Mouse (Mus musculus): ENCODE data around the gene Akr1c6. TPM values are rescaled to one million over a fixed set of nuclear protein-coding genes. Genes with fewer than 3 reads are reported as not detected.
"Not testable (repeated sequence)": the region's sequence is repeated elsewhere in the genome, so short reads cannot be mapped to it uniquely, and the experiment has no call there.

Akr1c6 gene
- not detected for total RNA-seq (2021)
- long read RNA-seq, experiment 1, result 0 reads
- long read RNA-seq, experiment 2, result 0 reads

DNA sequence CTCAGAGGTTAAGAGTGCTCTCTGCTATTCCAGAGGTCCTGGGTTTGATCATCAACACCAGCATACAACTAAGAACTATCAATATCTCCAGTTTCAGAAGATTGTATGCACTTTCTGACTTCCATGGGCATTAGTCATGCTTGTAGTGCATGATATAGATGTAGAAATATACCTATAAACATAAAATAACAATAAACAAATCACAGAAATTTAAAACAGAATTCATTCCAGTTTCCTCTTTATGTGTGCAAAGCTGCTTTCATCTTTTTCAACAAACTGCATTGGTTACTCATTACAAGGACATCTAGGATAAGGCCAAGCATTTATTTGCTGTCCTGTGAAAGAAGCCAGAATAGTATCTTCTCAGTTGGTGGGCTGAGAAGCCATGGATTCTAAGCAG, at the start of gene Akr1c6:
TSS of gene Akr1c6 (plus strand) at position 301 of the 400 bp plus-strand sequence.
- intact Hi-C loops (cut with DNase I; ENCODE audit: low total_unique reads), result no loop called here
- no peak for DNase-seq

DNA sequence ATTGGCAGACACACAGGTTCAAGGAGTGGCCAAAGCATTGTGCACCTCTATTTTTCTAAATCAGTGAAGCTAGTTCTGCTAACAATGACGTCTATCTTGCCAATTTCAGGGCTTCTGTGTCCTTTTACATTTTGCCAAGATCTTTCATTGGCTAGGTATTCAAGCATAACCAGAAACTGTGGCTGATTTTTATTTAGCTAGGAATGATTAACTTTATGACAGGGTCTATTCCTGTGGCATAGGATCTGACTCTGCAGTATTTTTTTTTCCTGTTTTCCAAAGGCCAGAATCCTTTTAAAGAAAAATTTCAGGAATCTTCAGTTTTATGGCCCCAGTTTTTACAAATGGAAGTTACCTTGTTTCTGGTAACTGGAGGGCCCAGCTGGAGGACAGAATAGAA, 49.2 kb upstream of the Akr1c6 start:
- intact Hi-C loops (cut with DNase I; ENCODE audit: low total_unique reads), result no loop called here
- no peak for DNase-seq

DNA sequence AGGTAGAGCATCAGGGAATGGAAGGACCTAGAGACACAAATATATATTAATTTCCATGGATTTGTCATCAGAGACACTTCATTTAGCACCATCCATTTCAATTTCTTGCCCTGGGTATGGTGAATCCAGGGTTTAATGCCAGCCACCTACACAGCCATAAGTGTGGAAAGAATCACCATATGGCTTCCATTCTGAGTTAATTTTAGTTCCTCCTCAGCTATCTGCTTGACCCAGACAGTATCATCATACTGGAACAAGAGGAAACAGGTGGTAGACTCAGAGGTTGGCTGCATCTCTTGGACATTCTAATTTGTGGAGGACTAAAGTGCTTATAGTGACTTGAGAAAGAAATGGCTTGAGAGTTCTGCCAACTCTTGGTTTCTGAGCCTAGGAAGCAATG, 48.6 kb upstream of the Akr1c6 start:
- no peak for DNase-seq
- intact Hi-C loops (cut with DNase I; ENCODE audit: low total_unique reads), result no loop called here

GRCm38 (mm10) chr13:4388762-4389446, 45.2 kb upstream of the Akr1c6 start:
- intact Hi-C loops (cut with DNase I; ENCODE audit: low total_unique reads), result no loop called here
- no peak for DNase-seq

- intact Hi-C loops (cut with DNase I; ENCODE audit: low total_unique reads); DNase-seq: not testable (repeated sequence)
Measured at GRCm38 (mm10) chr13:4400360-4400759, 33.7 kb upstream of the Akr1c6 start.

GRCm38 (mm10) chr13:4400831-4401230, 33.3 kb upstream of the Akr1c6 start:
- DNase-seq, result no peak
- intact Hi-C loops (cut with DNase I; ENCODE audit: low total_unique reads), result no loop called here

GRCm38 (mm10) chr13:4402221-4402620, 31.9 kb upstream of the Akr1c6 start:
- no peak for DNase-seq
- intact Hi-C loops (cut with DNase I; ENCODE audit: low total_unique reads), result no loop called here

DNA sequence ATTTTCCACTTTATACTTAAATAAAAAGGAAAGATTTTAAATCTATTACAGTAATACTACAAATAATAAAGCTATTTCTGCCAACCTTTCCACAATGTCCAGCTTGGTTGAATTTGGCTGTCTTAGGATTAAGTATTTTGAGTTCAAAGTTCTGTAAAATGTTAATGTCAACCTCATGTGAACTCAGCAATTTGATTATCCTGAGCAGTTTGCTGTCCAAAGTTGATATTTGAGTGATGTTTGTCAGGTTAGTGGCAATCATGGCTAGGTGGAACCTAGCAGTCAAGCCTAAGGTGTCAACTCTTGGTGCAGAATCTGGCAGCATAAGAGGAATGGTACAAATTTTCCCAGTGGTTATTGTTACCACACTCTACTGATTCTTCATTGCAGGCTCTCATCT, 29.4 kb upstream of the Akr1c6 start:
- DNase-seq, result no peak
- intact Hi-C loops (cut with DNase I; ENCODE audit: low total_unique reads), result no loop called here

DNA sequence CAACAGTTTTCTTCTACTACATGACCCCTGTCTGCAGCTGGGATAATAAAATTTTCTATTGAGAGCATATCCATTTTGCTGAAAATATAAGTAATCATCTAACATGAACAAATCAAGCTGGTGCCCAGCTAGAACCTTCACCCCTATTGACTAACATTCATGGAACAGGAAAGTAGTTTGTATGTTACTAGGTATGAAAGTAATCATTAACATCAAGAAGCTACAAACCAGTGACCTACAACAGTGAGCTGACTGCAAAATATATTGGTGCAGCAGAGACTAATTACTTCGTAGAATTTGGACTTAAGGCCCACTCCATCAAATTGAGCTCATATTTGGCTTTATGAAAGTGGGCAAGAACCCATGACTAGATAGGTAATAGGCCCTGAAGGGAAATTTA, 27.3 kb upstream of the Akr1c6 start:
- no peak for DNase-seq
- intact Hi-C loops (cut with DNase I; ENCODE audit: low total_unique reads), result no loop called here

DNA sequence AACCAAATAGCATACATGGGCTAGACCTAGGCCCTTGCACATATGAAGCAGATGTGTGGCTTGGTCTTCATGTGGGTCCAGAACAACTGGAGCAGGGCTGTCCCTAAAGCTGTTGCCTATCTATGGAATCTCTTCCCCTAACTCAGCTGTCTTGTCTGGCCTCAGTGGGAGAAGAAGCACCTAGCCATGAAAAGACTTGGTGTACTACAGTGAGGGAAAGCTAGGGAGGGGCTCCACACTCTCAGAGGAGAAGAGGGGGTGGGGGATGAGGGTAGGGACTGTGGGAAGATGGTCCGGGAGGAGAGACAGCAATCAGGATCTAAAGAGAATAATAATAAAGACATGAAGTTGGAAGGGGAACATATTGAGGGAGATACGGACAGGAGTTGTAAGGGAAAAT, 5.5 kb upstream of the Akr1c6 start:
- intact Hi-C loops (cut with DNase I; ENCODE audit: low total_unique reads), result no loop called here
- DNase-seq, result no peak

DNA sequence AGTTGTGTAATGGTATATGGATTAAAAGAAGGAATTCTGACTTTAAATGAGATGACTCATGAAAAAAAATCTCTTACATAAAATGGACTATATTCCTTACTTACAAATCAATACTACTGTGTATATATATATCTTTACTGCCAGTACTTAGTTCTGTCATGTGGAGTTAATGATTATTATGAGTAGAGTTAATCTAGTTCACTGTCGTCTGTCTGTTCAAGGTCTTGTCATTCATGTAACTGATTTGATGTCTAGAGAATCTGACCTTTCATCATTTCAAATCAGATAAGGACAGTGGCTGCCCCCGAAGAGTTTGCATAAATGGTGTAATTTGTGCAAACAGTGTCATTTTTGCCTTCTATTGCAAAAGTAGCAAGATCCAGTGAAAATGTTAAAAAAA, 5.1 kb upstream of the Akr1c6 start:
- intact Hi-C loops (cut with DNase I; ENCODE audit: low total_unique reads), result no loop called here
- no peak for DNase-seq

- no peak for DNase-seq
- intact Hi-C loops (cut with DNase I; ENCODE audit: low total_unique reads), result no loop called here
Measured at GRCm38 (mm10) chr13:4431129-4431528, 3.0 kb upstream of the Akr1c6 start.

- DNase-seq, result no peak
- intact Hi-C loops (cut with DNase I; ENCODE audit: low total_unique reads), result no loop called here
Measured at GRCm38 (mm10) chr13:4465641-4466040, 31.5 kb downstream of the Akr1c6 start.

DNA sequence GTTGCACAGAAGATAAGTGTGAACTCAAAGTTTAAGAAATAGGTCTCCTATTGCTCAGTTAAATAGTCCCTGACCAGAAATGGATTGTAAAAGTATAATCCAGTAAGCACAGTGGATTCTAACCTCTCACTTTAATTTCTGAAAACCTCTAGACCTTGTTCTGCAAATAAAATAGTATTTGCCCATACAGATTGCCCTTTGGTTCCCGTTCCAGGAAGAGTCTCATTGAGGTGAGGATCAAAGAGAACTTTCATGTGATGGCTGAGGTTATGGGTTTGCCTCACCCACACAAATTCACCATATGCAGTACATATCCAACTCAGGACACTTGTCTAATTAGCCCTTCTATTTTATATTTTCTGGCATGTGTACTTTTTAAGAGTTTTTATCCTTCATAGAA, 33.8 kb downstream of the Akr1c6 start:
- intact Hi-C loops (cut with DNase I; ENCODE audit: low total_unique reads), result no loop called here
- no peak for DNase-seq

Other genes starting within 250 kb of the Akr1c6 start
- under 1 TPM in 1 of 2 experiments, not detected in 1; 0.47 TPM for gene Akr1c13, start 243.2 kb upstream of the Akr1c6 start, total RNA-seq (2021)
- gene Akr1c19, start 205.6 kb upstream of the Akr1c6 start, total RNA-seq (2021), result under 1 TPM; 0.18 to 0.49 TPM
- gene Akr1c12, start 154.9 kb upstream of the Akr1c6 start, total RNA-seq (2021), result not detected
- not detected for gene Akr1c20, start 89.0 kb downstream of the Akr1c6 start, total RNA-seq (2021)
- not detected for gene Akr1c21, start 139.8 kb downstream of the Akr1c6 start, total RNA-seq (2021)
- gene Akr1e1, start 174.9 kb downstream of the Akr1c6 start, total RNA-seq (2021), result 10 to 100 TPM; 10.6 to 12.1 TPM

All from gastrocnemius, postnatal 14 days (tissue).